8 mouse cellular contexts compared by ENCODE assay signal in genomic region chr11:60537468-60538347, GRCm38 (mm10). TPM values are rescaled to one million over a fixed set of nuclear protein-coding genes. Genes with fewer than 3 reads are reported as not detected.
A peak's percentile ranks its signal among the peaks of the same experiment; 100 is the strongest.
DNase-seq lines count a peak whose midpoint lies in the region; ATAC-seq and TF ChIP-seq lines count a peak whose summit lies in the region.

No protein-coding gene starts in this region.

- TF ChIP-seq CTCF in bone marrow macrophage, adult 2 months (IDR thresholded peaks at IDR 0.05; ENCODE audit: low read depth, low read length), result no peak
- no peak for TF ChIP-seq CTCF in embryonic fibroblast, embryonic 13.5 days (IDR thresholded peaks at IDR 0.05; ENCODE audit: borderline replicate concordance, insufficient read depth, low read length)

- H3K27ac ChIP-seq in bone marrow macrophage, adult 2 months (ENCODE audit: insufficient read depth, low read depth, low read length), result peak overlapping the region; percentile 94
- peak overlapping the region; percentile 99 for H3K27ac ChIP-seq in embryonic fibroblast, embryonic 13.5 days (ENCODE audit: insufficient read depth, low read length)
- peak overlapping the region; percentile 99 for H3K27ac ChIP-seq in kidney, embryonic 14.5 days (ENCODE audit: low read depth, low read length)
- H3K27ac ChIP-seq in limb, embryonic 15.5 days, result peak overlapping the region; percentile 100

- WGBS in kidney, embryonic 14.5 days, result under 1% methylated on average over 85 of the region's 91 CpGs
- under 1% methylated on average over 91 of the region's 91 CpGs for WGBS in limb, embryonic 15.5 days

- no peak for TF ChIP-seq POLR2A in bone marrow macrophage, adult 2 months (IDR thresholded peaks at IDR 0.05; ENCODE audit: borderline replicate concordance, low read depth, low read length)
- TF ChIP-seq POLR2A in embryonic fibroblast, embryonic 13.5 days (IDR thresholded peaks at IDR 0.05; ENCODE audit: low read depth, low read length), result peak; percentile 71

- H3K9me3 ChIP-seq in kidney, embryonic 14.5 days (ENCODE audit: control insufficient read depth, low read length), result no peaks in the 10 kb centered on the region
- no peaks in the 10 kb centered on the region for H3K9me3 ChIP-seq in limb, embryonic 15.5 days

- peaks cover 17% of the 10 kb centered on the region for H3K4me1 ChIP-seq in bone marrow macrophage, adult 2 months (ENCODE audit: control insufficient read depth, insufficient read depth, low read length)
- peaks cover 6% of the 10 kb centered on the region; the same call in 1 of the 2 replicates for H3K4me1 ChIP-seq in embryonic fibroblast, embryonic 13.5 days (ENCODE audit: control insufficient read depth, insufficient read depth, low read length)
- H3K4me1 ChIP-seq in kidney, embryonic 14.5 days (ENCODE audit: control insufficient read depth, insufficient read depth, low read length), result peaks cover 24% of the 10 kb centered on the region
- peaks cover 33% of the 10 kb centered on the region for H3K4me1 ChIP-seq in limb, embryonic 15.5 days

- peak overlapping the region; percentile 95 for H3K4me2 ChIP-seq in kidney, embryonic 14.5 days (replicated peaks; ENCODE audit: low read depth, low read length)
- peak overlapping the region; percentile 89 for H3K4me2 ChIP-seq in limb, embryonic 15.5 days

- peak; percentile 97 for DNase-seq in A20 (ENCODE audit: low read depth, low spot score)
- DNase-seq in heart, adult 9 months (ENCODE audit: low spot score in 2 of 2), result peak; percentile 98
- DNase-seq in monocyte, adult 2 months (ENCODE audit: low read depth in 1 of 2, low spot score in 2 of 2), result peak; percentile 92 to 93
- DNase-seq in spleen, postnatal 36 days (ENCODE audit: low spot score in 2 of 2), result peak; percentile 94 to 95

- no peaks in the 10 kb centered on the region for H3K27me3 ChIP-seq in kidney, embryonic 14.5 days (ENCODE audit: control insufficient read depth, insufficient read depth, low read length)
- H3K27me3 ChIP-seq in limb, embryonic 15.5 days, result no peaks in the 10 kb centered on the region

- H3K9ac ChIP-seq in kidney, embryonic 14.5 days (ENCODE audit: low read depth, low read length), result peak overlapping the region; percentile 93
- H3K9ac ChIP-seq in limb, embryonic 15.5 days, result peak overlapping the region; percentile 70

- H3K36me3 ChIP-seq in kidney, embryonic 14.5 days (ENCODE audit: control insufficient read depth, insufficient read depth, low read length), result peaks cover 20% of the 10 kb centered on the region; the same call in 1 of the 2 replicates
- H3K36me3 ChIP-seq in limb, embryonic 15.5 days, result peaks cover 11% of the 10 kb centered on the region; the same call in 1 of the 2 replicates

- ATAC-seq in kidney, embryonic 14.5 days (ENCODE audit: low FRiP score, low TSS enrichment), result peak; percentile 88
- ATAC-seq in limb, embryonic 15.5 days (ENCODE audit: insufficient number of reproducible peaks, low FRiP score, low TSS enrichment, low read depth), result peak; percentile 90

- H3K4me3 ChIP-seq in bone marrow macrophage, adult 2 months (ENCODE audit: insufficient read depth, low read length), result peak overlapping the region; percentile 81
- H3K4me3 ChIP-seq in embryonic fibroblast, embryonic 13.5 days (ENCODE audit: insufficient read depth, low read length), result peak overlapping the region; percentile 79
- H3K4me3 ChIP-seq in kidney, embryonic 14.5 days (ENCODE audit: low read length), result peak overlapping the region; percentile 98
- H3K4me3 ChIP-seq in limb, embryonic 15.5 days, result peak overlapping the region; percentile 76

RNA-seq across cellular contexts. Expression of gene Alkbh5, which starts 1.5 kb away (rescaled TPM):
- 39.2 and 40.4 TPM in 2 replicates for polyA plus RNA-seq in bone marrow macrophage, adult 2 months (2012; ENCODE audit: insufficient read depth, insufficient read length, missing spikeins)
- polyA plus RNA-seq in embryonic fibroblast, embryonic 13.5 days (2011; ENCODE audit: insufficient read length, low read depth, missing spikeins), result 46.4 and 53.5 TPM in 2 replicates
- 39.8 and 44.3 TPM in 2 replicates for polyA plus RNA-seq in kidney, embryonic 14.5 days (2014; fragmentation: Nextera tagmentation; extraction: Ambion mirVana)
- 33.1 and 37.7 TPM in 2 replicates for polyA plus RNA-seq in limb, embryonic 15.5 days (2015; fragmentation: Nextera tagmentation; extraction: Ambion mirVana)

Comparison
In these comparisons a context has a peak if more than half of its experiments do, and no peak if none do; other contexts are left out.
1. Peak in every context shown above with its lines: DNase-seq, ATAC-seq, H3K4me3 ChIP-seq and H3K27ac ChIP-seq.